Mouse (Mus musculus) neutrophil, adult 59 days (primary cell): Measurements from ENCODE around the gene Armt1. TPM values are rescaled to one million over a fixed set of nuclear protein-coding genes. Genes with fewer than 3 reads are reported as not detected.

Source experiments
- total RNA-seq, 2 experiments: library from RNA; stranded (reverse); gene quantifications; 1 replicate in 1 of 2; 2 replicates in 1 of 2; pipeline ENCODE4 v1.2.4; 2023

The Armt1 gene
- total RNA-seq: 10 to 100 TPM; 14.1 to 15.0 TPM

GRCm38 (mm10) chr10:4432123-4432931, at the start of gene Armt1, which contains the start of gene Rmnd1:
Gene Armt1, plus strand, starts transcription at chr10:4432467.
Gene Rmnd1, minus strand, starts transcription at chr10:4432388.

GRCm38 (mm10) chr10:4387701-4388383, 44.4 kb upstream of the Armt1 start, which contains the start of gene Zbtb2:
Gene Zbtb2, minus strand, starts transcription at chr10:4388108.

GRCm38 (mm10) chr10:4482355-4482754, 50.1 kb downstream of the Armt1 start, which contains the start of gene Ccdc170:
Gene Ccdc170, plus strand, starts transcription at chr10:4482502.

Other genes with a start within 250 kb of the Armt1 start
- gene Akap12, start 166.1 kb upstream of the Armt1 start, total RNA-seq: 1 to 10 TPM in 1 of 2 experiments, under 1 TPM in 1; 0.95 to 3.5 TPM
- gene Zbtb2, start 44.4 kb upstream of the Armt1 start, total RNA-seq: 10 to 100 TPM; 15.3 to 15.5 TPM
- gene Rmnd1, start 79 bp upstream of the Armt1 start, total RNA-seq: 10 to 100 TPM; 17.3 to 17.9 TPM
- under 1 TPM; 0.31 to 0.46 TPM for gene Ccdc170, start 50.0 kb downstream of the Armt1 start, total RNA-seq
- gene Esr1, start 179.1 kb downstream of the Armt1 start, total RNA-seq: 1 to 10 TPM; 5.5 to 5.6 TPM